Mouse (Mus musculus) thymus, adult 2 months (tissue): ENCODE measurements around the gene D17Wsu92e.

ENCODE experiments used
- CTCF ChIP-seq: fragments of 200-500 bp; IDR thresholded peaks from 2 replicates; pipeline ENCODE4 v1.5.1; 2012; ENCODE audit warnings: mild to moderate bottlenecking, control low read depth, low read length, moderate library complexity, borderline replicate concordance; ENCODE audit not compliant: control insufficient read depth, poor library complexity, insufficient read depth; ENCODE audit errors: extremely low read depth
- POLR2A ChIP-seq: fragments of 200-500 bp; IDR thresholded peaks from 2 replicates; pipeline ENCODE4 v1.6.1; 2012; ENCODE audit warnings: mild to moderate bottlenecking, low read length, control low read depth, moderate library complexity; ENCODE audit not compliant: control insufficient read depth, poor library complexity, insufficient read depth; ENCODE audit errors: extremely low read depth

GRCm38 (mm10) chr17:27720326-27720725 is 100.1 kb downstream of the D17Wsu92e start:
- TF ChIP-seq POLR2A = no peak
- no peak for TF ChIP-seq CTCF
